Mouse (Mus musculus) thymus, adult 2 months (tissue): ENCODE data around the gene Espn. TPM values are rescaled to one million over a fixed set of nuclear protein-coding genes. Genes with fewer than 3 reads are reported as not detected.

ENCODE experiments used
- DNase-seq: peaks from one replicate; pipeline ENCODE4 v3.0.0; 2021
- H3K27ac ChIP-seq: fragments of 200-500 bp; 2 replicates; pipeline ENCODE4 v1.5.1; 2012; ENCODE audit warnings: low read length, control low read depth; ENCODE audit not compliant: control insufficient read depth, insufficient read depth
- H3K27me3 ChIP-seq: fragments of 200-500 bp; 2 replicates; pipeline ENCODE4 v1.6.1; 2012; ENCODE audit warnings: mild to moderate bottlenecking, low read length, moderate library complexity, mixed read lengths; ENCODE audit not compliant: control insufficient read depth, insufficient read depth
- H3K36me3 ChIP-seq: fragments of 200-500 bp; 2 replicates; pipeline ENCODE4 v1.6.1; 2012; ENCODE audit warnings: mild to moderate bottlenecking, low read length, moderate library complexity; ENCODE audit not compliant: control insufficient read depth, insufficient read depth
- H3K4me1 ChIP-seq: fragments of 200-500 bp; replicated peaks from 2 replicates; pipeline ENCODE4 v1.6.1; 2012; ENCODE audit warnings: low read length; ENCODE audit not compliant: control insufficient read depth, insufficient read depth
- H3K4me3 ChIP-seq: fragments of 200-500 bp; 2 replicates; pipeline ENCODE4 v1.5.1; 2012; ENCODE audit warnings: mild to moderate bottlenecking, low read length, control low read depth, moderate library complexity; ENCODE audit not compliant: control insufficient read depth, insufficient read depth
- CTCF ChIP-seq: fragments of 200-500 bp; IDR thresholded peaks from 2 replicates; pipeline ENCODE4 v1.5.1; 2012; ENCODE audit warnings: mild to moderate bottlenecking, control low read depth, low read length, moderate library complexity, borderline replicate concordance; ENCODE audit not compliant: control insufficient read depth, poor library complexity, insufficient read depth; ENCODE audit errors: extremely low read depth
- POLR2A ChIP-seq: fragments of 200-500 bp; IDR thresholded peaks from 2 replicates; pipeline ENCODE4 v1.6.1; 2012; ENCODE audit warnings: mild to moderate bottlenecking, low read length, control low read depth, moderate library complexity; ENCODE audit not compliant: control insufficient read depth, poor library complexity, insufficient read depth; ENCODE audit errors: extremely low read depth
- WGBS: fragments of 180-500 bp; shearing (Covaris S2); methylation state at CpG from one replicate; pipeline ENCODE4 v1.1.7; 2018; 5-methylcytosine and 5-hydroxymethylcytosine counted together
- polyA plus RNA-seq: library from polyadenylated mRNA; depleted of rRNA; stranded (reverse); fragments of >200 nt; gene quantifications from 2 replicates; pipeline ENCODE4 v1.2.3, GENCODE M21; 2012

The Espn gene
- polyA plus RNA-seq, 1 experiment = 6.5 TPM

GRCm38 (mm10) chr4:152129395-152129930, 22.7 kb downstream of the Espn start:
- DNase-seq = no peak
- TF ChIP-seq CTCF (no peak), POLR2A (no peak)
- 46% methylated on average over 13 of the region's 13 CpGs for WGBS
- Histone ChIP-seq H3K4me1 (peaks cover 23% of the 10 kb centered on the region), H3K27ac (no peak overlapping the region), H3K27me3 (peaks cover 17% of the 10 kb centered on the region; the same call in 1 of the 2 replicates), H3K4me3 (no peak overlapping the region), H3K36me3 (no peaks in the 10 kb centered on the region)

- no peak for TF ChIP-seq POLR2A
- TF ChIP-seq CTCF = no peak
- 92% methylated on average over 5 of the region's 5 CpGs for WGBS
- Histone ChIP-seq H3K4me1 (peaks cover 29% of the 10 kb centered on the region), H3K36me3 (no peaks in the 10 kb centered on the region), H3K27ac (no peak overlapping the region), H3K27me3 (peaks cover 17% of the 10 kb centered on the region; the same call in 1 of the 2 replicates), H3K4me3 (no peak overlapping the region)
- DNase-seq = no peak
These were observed 23.4 kb downstream of the Espn start for GRCm38 (mm10) chr4:152128784-152129183.

GRCm38 (mm10) chr4:152127884-152128283, 24.3 kb downstream of the Espn start:
- Histone ChIP-seq H3K4me1 (peaks cover 34% of the 10 kb centered on the region), H3K27ac (no peak overlapping the region), H3K36me3 (no peaks in the 10 kb centered on the region), H3K27me3 (peaks cover 17% of the 10 kb centered on the region; the same call in 1 of the 2 replicates), H3K4me3 (no peak overlapping the region)
- no peak for DNase-seq
- TF ChIP-seq CTCF = no peak
- no peak for TF ChIP-seq POLR2A
- 96% methylated on average over 11 of the region's 11 CpGs for WGBS

- 22% methylated on average over 64 of the region's 65 CpGs for WGBS
- H3K4me1 ChIP-seq = peaks cover 28% of the 10 kb centered on the region
- peak overlapping the region; percentile 49 for H3K4me3 ChIP-seq
- no peak for TF ChIP-seq CTCF
- TF ChIP-seq POLR2A = 0 out of 2 replicates have a peak, but pooled peaks have one; percentile 5
- no peak for DNase-seq
- H3K27me3 ChIP-seq = peaks cover 14% of the 10 kb centered on the region; the same call in 1 of the 2 replicates
- no peak overlapping the region for H3K27ac ChIP-seq
- H3K36me3 ChIP-seq = no peaks in the 10 kb centered on the region
These were observed 25.9 kb downstream of the Espn start for GRCm38 (mm10) chr4:152126026-152126920.

GRCm38 (mm10) chr4:152125161-152126025, 26.8 kb downstream of the Espn start:
- Histone ChIP-seq H3K27ac (peak overlapping the region; percentile 56; the same call in 1 of the 2 replicates), H3K27me3 (peaks cover 18% of the 10 kb centered on the region; the same call in 1 of the 2 replicates), H3K4me1 (peaks cover 31% of the 10 kb centered on the region), H3K36me3 (no peaks in the 10 kb centered on the region), H3K4me3 (peak overlapping the region; percentile 49)
- no peak for DNase-seq
- 0 out of 2 replicates have a peak, but pooled peaks have one; percentile 18 for TF ChIP-seq POLR2A
- TF ChIP-seq CTCF = no peak
- 7% methylated on average over 56 of the region's 56 CpGs for WGBS

GRCm38 (mm10) chr4:152124361-152124961, 27.7 kb downstream of the Espn start:
- H3K27me3 ChIP-seq = peaks cover 18% of the 10 kb centered on the region; the same call in 1 of the 2 replicates
- H3K4me1 ChIP-seq = peaks cover 36% of the 10 kb centered on the region
- 4% methylated on average over 13 of the region's 13 CpGs for WGBS
- H3K27ac ChIP-seq = peak overlapping the region; percentile 56
- no peaks in the 10 kb centered on the region for H3K36me3 ChIP-seq
- TF ChIP-seq CTCF = no peak
- TF ChIP-seq POLR2A = no peak
- peak overlapping the region; percentile 49 for H3K4me3 ChIP-seq
- DNase-seq = no peak
